Mouse (Mus musculus) naive thymus-derived CD4-positive, alpha-beta T cell, adult 5 months (primary cell): ENCODE data around the gene Vmn1r91. TPM values are rescaled to one million over a fixed set of nuclear protein-coding genes. Genes with fewer than 3 reads are reported as not detected.

ENCODE experiments used
- polyA plus RNA-seq: library from polyadenylated mRNA; unstranded; fragments of 100-300 nt; shearing (Covaris generic); gene quantifications from one replicate; pipeline ENCODE4 v1.2.1, GENCODE M21; 2017

Gene Vmn1r91
- polyA plus RNA-seq, result not detected

GRCm38 (mm10) chr7:20099380-20099779 lies at the start of gene Vmn1r91:
Vmn1r91 (plus strand) TSS chr7:20099680.

GRCm38 (mm10) chr7:20122479-20122878 lies 23.0 kb downstream of the Vmn1r91 start, which contains the start of gene Gm16442:
Gm16442 (minus strand) TSS chr7:20122579.

GRCm38 (mm10) chr7:20138988-20139387 lies 39.5 kb downstream of the Vmn1r91 start, which contains the start of gene Vmn1r93:
Vmn1r93 (minus strand) TSS chr7:20139088.

Other genes starting within 250 kb of the Vmn1r91 start
- not detected for gene Gm19345, start 247.7 kb upstream of the Vmn1r91 start, polyA plus RNA-seq
- gene Ceacam16, start 238.4 kb upstream of the Vmn1r91 start, polyA plus RNA-seq, result 0.31 TPM
- not detected for gene Ceacam19, start 211.7 kb upstream of the Vmn1r91 start, polyA plus RNA-seq
- gene Pvr, start 178.5 kb upstream of the Vmn1r91 start, polyA plus RNA-seq, result 77.9 TPM
- gene Igsf23, start 148.9 kb upstream of the Vmn1r91 start, polyA plus RNA-seq, result 29.4 TPM
- not detected for gene Ceacam20, start 134.3 kb upstream of the Vmn1r91 start, polyA plus RNA-seq
- gene Nlrp9b, start 108.2 kb upstream of the Vmn1r91 start, polyA plus RNA-seq, result not detected
- gene Gm16442, start 22.9 kb downstream of the Vmn1r91 start, polyA plus RNA-seq, result not detected
- gene Vmn1r93, start 39.4 kb downstream of the Vmn1r91 start, polyA plus RNA-seq, result not detected
- gene Vmn1r94, start 68.7 kb downstream of the Vmn1r91 start, polyA plus RNA-seq, result not detected
- gene Vmn1r95, start 94.0 kb downstream of the Vmn1r91 start, polyA plus RNA-seq, result not detected
- not detected for gene Gm6164, start 105.9 kb downstream of the Vmn1r91 start, polyA plus RNA-seq
- gene Gm4498, start 134.1 kb downstream of the Vmn1r91 start, polyA plus RNA-seq, result not detected
- not detected for gene Gm5890, start 163.2 kb downstream of the Vmn1r91 start, polyA plus RNA-seq
- gene Gm4133, start 234.4 kb downstream of the Vmn1r91 start, polyA plus RNA-seq, result not detected